Mouse (Mus musculus) splenic B cell, adult 2 months (primary cell): ENCODE measurements at regions not wholly inside any gene's neighbourhood (a gene's known extent, or its start where the extent isn't known, plus 50 kb on each side); places are given as distances from the start of the nearest gene placed in this dataset.

Experiments used
- DNase-seq: peaks from one replicate; pipeline ENCODE4 v3.0.0-alpha.2; 2011; ENCODE audit warnings: low read depth, low spot score
- H3K27me3 ChIP-seq: 2 replicates; pipeline ENCODE4 v1.6.1; 2012; ENCODE audit warnings: mild to moderate bottlenecking, low read length, moderate library complexity, mixed read lengths; ENCODE audit not compliant: control insufficient read depth, poor library complexity, insufficient read depth, severe bottlenecking
- H3K36me3 ChIP-seq: 2 replicates; pipeline ENCODE4 v1.6.1; 2012; ENCODE audit warnings: mild to moderate bottlenecking, low read length, moderate library complexity, mixed read lengths; ENCODE audit not compliant: control insufficient read depth, poor library complexity, insufficient read depth, severe bottlenecking

DNA sequence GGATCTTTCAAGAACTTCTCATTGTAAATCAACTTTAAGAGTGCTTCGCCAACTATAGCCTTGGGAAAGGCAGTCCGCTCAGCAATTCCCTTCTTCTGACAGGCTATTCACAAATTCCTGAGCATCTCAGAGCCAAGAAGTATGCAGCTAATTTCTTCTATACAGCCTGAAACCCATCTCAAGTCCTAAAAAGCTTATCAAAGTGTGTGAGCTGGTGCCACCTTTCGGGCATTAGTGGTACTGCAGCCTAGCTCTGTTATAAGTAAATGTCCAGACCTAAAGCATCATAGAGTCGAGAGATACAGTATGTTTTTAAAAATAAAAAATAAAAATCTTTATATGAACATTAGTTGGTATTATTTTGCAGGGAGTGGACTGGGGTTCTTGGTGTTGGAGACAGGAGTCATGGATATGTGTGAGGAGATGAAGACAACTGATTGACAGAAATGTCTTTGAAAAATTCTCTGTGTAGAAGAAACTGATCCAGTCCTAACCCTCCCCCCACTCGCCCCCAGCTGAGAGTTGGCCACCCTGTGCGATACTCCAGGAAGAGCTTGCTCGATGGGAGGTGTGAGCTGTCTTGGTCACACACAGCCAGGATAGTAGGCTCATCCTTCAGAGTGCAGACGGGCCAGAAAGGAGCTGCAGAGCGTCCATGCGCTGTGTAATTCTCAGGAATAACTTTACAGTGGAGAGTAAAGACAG lies 56.4 kb downstream of the Bod1 start:
- H3K36me3 ChIP-seq = no peaks in the 10 kb centered on the region
- DNase-seq = peak; percentile 56
- H3K27me3 ChIP-seq = no peaks in the 10 kb centered on the region

- no peaks in the 10 kb centered on the region for H3K36me3 ChIP-seq
- DNase-seq = no peak
- no peaks in the 10 kb centered on the region for H3K27me3 ChIP-seq
These were observed 57.3 kb downstream of the Bod1 start for GRCm38 (mm10) chr11:31614394-31614713.

DNA sequence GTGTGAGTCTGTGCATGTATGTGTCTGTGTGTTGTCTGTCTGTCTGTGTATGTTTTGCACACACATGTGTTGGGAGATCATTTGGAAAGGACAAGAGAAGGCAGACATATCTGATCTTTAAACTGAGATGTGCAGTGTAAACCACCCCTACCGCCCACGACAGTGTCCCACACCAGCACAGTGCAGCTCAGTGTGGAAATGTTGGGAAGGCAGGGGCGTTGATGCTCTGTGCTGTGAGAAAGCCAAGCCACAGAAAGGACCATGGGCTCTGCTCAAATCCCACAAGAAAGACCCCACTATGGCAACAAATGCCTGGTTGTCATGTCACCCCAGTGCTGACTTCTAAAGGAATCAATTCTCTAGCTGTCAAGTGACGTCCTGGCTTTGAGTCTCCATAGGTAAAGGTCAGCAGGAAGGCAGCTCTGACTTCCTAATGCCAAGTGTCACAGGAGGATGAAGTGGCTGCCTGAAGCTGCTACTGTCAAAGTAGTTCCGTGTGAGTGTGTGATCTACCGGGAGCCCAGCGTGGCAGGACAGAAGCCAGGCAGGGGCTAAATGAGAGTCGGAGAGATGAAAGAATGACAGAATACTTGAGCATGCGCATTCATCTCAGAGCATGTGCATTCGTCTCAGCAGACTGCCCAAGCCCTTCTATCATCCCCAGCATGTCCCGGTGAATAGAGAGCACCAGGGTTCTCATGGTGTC lies 57.8 kb downstream of the Bod1 start:
- Histone ChIP-seq H3K36me3 (no peaks in the 10 kb centered on the region), H3K27me3 (no peaks in the 10 kb centered on the region)
- no peak for DNase-seq

- Histone ChIP-seq H3K27me3 (no peaks in the 10 kb centered on the region), H3K36me3 (no peaks in the 10 kb centered on the region)
- no peak for DNase-seq
These were observed 63.2 kb downstream of the Bod1 start for GRCm38 (mm10) chr11:31608458-31608857.

DNA sequence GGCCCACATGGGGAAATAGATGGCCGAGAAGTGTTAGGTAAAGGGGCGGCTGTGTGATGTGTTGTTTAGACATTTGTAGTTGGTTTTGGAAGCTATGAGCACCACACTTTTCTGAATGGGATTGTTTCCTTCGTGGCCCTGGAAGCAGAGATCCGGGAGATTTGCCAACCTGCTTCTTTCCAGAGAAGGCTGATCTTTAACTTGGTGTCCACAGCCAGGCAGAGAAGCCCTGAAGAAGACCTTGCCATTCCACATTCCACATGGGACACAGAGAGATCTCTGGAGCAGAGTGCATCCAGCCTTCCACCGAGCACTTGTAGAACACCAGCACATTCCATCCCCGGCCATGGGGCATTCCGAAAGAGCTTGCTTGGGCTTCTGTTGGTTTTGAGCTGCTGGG lies 70.2 kb downstream of the Bod1 start:
- Histone ChIP-seq H3K36me3 (no peaks in the 10 kb centered on the region), H3K27me3 (no peaks in the 10 kb centered on the region)
- no peak for DNase-seq

- Histone ChIP-seq H3K27me3 (no peaks in the 10 kb centered on the region), H3K36me3 (no peaks in the 10 kb centered on the region)
- no peak for DNase-seq
These were observed 78.1 kb downstream of the Bod1 start for GRCm38 (mm10) chr11:31593604-31594003.

- DNase-seq = no peak
- no peaks in the 10 kb centered on the region for H3K36me3 ChIP-seq
- H3K27me3 ChIP-seq = no peaks in the 10 kb centered on the region
These were observed 79.6 kb downstream of the Bod1 start for GRCm38 (mm10) chr11:31592061-31592460.

DNA sequence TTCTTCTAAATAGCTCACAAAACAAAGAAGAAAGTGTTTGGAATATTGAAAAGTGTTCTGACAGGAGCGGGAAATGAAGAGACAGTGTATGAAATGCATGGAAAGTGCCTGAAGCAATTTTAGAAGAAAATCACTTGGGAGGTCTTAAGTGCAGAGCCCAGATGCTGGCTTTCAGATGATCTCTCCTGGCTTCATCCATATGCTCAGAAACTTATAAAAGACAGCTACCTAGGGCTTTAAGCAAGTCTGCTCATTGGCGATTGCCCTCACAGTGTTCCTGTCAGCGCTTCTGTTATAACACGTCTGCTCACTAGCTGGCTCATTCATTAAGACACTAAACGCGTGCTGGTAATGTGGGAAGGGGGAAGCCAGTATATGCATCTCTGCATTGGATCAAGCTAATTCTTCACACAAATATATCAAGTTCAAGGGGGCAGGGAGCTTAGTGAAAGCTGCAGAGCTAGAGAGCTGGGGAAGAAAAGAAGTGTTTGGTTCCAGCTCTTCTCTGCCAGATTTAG lies 80.6 kb downstream of the Bod1 start:
- no peaks in the 10 kb centered on the region for H3K36me3 ChIP-seq
- no peaks in the 10 kb centered on the region for H3K27me3 ChIP-seq
- DNase-seq = no peak

GRCm38 (mm10) chr11:31574941-31575340 lies 96.7 kb downstream of the Bod1 start:
- H3K36me3 ChIP-seq = no peaks in the 10 kb centered on the region
- no peaks in the 10 kb centered on the region for H3K27me3 ChIP-seq
- DNase-seq = no peak

DNA sequence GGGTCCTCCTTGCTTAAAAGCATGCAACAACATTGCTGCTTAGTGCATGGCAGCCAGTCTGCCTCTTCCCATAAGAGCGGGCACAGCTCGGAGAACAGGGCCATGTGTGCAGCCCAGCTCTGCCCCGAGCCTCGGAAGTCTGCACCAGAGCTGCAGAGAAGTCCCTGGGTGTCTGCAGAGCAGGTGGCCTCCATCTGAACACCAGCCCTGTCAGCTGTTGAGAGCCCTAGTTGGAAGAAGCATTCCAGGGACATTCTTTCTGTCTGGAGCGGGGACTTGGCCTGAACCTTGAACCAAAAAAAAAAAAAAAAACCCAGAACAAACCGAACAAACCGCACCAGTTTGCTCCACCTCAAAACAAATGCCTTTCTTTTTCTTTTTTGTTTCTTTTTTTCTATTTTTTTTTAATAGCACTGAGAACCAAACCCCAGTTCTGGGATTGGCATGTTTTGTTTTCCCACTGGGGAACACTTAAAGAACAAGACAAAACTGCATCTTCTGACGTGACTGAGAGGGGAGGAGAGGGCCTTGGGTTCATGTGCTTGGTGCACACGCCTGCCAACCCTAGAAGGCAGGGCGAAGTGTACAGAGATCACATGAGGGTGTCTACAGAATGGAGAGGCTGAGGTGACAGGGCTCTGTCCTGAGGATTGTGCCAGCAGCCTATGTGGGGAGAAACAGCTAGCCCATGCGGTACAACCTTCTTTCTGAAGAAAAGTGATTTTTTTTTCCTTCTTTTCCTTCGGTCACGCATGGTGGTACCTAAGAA lies 106.8 kb downstream of the Bod1 start:
- Histone ChIP-seq H3K36me3 (no peaks in the 10 kb centered on the region), H3K27me3 (no peaks in the 10 kb centered on the region)
- no peak for DNase-seq

DNA sequence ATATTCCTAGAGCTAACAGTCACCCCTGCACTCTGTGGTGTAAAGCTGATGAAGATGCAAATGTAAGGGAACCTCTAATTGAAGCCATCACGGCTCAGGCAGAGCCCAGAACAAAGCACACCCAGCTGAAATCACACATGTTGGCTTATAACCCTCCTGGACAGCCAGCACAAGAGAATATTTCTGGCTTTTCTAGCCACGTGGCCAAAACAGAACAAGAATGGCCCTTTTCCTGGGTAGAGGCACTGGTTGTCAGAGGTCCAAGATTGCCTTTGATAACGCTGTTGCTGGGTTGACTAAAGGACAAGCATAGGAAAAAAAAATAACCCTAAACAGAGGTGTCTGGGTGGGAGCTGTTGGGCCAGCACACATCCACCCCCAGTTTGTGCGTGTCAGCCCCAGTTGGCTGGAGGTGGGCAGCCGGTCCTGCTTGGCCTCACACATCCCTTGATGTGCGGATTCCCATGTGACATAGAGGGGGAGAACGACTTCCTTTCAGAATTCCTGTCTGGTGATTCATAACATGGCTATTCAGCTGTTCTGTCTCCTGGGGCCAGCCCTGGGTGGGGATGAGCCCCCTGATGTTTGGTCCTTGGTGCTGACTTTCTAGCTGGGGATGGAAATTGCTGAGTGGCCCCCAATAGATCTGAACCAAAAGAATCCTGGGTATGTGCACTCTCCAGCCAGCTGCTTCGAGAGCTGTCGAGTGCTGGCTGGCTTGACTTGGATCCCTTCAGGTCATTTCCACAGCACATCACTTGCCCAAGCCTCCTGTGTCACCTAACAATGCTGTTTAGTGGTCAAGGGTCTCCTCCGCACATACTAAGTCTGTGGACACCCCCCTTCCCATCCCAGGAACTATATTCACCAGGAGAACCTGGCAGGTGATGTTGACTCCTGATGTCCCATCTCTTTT lies 107.6 kb downstream of the Bod1 start:
- Histone ChIP-seq H3K27me3 (no peaks in the 10 kb centered on the region), H3K36me3 (no peaks in the 10 kb centered on the region)
- DNase-seq = no peak

DNA sequence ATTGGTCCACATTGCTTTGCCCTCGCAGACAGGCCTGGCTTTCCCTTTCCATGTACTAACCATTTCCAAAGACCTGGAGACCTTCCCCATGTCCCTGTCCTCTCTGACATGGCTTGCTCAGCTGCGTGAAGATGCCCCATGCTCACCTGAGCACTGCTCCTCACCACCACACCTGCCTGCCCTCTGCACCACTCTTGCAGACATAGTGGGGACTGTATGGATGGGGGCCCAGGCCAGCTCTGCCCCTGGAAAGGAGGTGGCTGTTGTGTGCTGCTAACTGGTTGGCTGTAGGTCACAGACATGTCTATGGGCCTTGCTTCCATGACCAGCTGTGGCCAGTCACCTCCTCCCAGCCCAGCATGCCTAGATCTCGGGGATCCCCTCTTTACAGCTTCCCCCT lies 108.7 kb downstream of the Bod1 start:
- no peak for DNase-seq
- H3K27me3 ChIP-seq = no peaks in the 10 kb centered on the region
- no peaks in the 10 kb centered on the region for H3K36me3 ChIP-seq

DNA sequence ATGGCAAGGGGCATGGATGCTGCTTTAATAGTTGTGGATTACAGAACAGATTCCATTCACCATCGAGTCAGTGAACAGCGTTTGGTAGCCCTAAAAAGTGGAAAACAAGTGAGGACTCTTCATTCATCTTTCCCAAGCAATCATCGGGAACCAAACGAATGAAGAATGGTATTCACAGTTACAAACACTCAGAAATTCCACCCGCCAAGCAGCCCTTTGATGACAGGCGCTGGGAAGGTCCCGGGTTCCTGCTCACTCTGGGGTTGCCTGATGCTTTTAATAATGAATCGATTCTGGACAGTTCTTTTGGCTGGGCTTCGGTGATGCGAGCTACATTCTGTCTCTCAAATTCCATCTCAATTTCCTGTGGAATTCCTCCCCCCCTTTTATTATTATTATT lies 110.9 kb downstream of the Bod1 start:
- no peaks in the 10 kb centered on the region for H3K27me3 ChIP-seq
- no peak for DNase-seq
- H3K36me3 ChIP-seq = no peaks in the 10 kb centered on the region

DNA sequence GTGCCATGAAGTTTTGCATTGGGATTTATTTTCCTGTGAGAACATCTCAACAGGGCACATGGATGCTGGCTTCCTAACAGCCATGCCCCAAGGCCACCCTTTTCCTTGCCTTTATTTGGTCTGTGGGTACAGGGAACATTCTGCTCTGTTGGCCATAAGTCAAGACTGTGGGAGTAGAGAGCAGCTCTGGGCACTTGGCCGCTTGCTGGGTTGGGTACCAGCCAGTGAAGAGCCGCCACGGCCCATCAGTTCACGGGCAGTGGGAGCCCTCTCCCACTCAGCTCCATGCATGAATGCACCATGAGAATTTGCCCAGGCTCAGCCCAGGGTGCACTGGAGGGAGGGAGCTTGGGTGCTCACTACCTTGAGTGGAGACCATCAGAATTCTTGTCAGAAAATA lies 116.6 kb downstream of the Bod1 start:
- H3K36me3 ChIP-seq = no peaks in the 10 kb centered on the region
- DNase-seq = no peak
- no peaks in the 10 kb centered on the region; the same call in 1 of the 2 replicates for H3K27me3 ChIP-seq
